In the genomic region with DNA sequence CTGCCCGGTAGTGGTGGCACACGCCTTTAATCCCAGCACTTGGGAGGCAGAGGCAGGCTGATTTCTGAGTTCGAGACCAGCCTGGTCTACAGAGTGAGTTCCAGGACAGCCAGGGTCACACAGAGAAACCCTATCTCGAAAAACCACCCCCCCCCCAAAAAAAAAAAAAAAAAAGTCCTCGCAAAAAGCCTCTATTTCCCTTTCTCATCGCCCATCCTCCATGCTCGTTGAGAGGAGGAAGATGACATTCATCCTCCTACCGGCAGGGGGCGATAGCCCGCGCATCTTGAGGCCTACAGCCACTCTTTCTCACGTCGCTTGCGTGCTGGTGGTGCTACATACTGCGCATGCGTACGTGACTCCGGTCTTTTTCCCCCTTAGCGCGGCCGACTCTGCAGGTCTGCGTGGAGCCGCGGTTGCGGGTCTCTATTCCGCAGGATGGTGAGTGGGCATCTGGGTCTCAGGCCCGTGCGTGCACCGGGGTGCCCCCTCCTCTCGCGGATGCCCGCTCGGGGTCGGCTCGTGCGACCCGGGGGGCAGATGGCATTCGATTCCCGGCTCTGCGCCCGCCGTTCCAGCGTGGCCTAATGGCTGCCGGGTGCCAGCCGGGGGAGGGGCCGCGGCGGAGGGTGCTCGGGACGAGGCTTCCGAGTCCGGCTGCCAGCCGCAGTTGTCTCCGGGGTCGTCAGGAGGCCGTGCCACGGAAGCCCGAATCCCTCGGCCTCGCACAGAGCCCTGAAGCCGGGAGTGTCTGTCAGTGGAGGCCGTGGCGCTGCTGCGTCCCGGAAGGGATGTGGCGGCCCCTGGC, we compare ENCODE assay signal across 8 mouse cellular contexts. TPM values are rescaled to one million over a fixed set of nuclear protein-coding genes. Genes with fewer than 3 reads are reported as not detected.
A peak's percentile ranks its signal among the peaks of the same experiment; 100 is the strongest.
DNase-seq lines count a peak whose midpoint lies in the region; ATAC-seq and TF ChIP-seq lines count a peak whose summit lies in the region.

A gene (plus strand): TSS at position 297 of the 808 bp plus-strand sequence.

- peak; percentile 97 for ATAC-seq in erythroid progenitor cell, adult 5-6 weeks (replicated peaks; ENCODE audit: low FRiP score, poor library complexity, severe bottlenecking)
- ATAC-seq in heart, embryonic 12.5 days (ENCODE audit: insufficient number of reproducible peaks, low FRiP score): peak; percentile 96
- peak; percentile 96 for ATAC-seq in kidney, postnatal 0 days (replicated peaks; ENCODE audit: low FRiP score, low read depth)
- ATAC-seq in liver, embryonic 11.5 days (replicated peaks; ENCODE audit: low FRiP score): peak; percentile 94
- peak; percentile 94 for ATAC-seq in stomach, embryonic 14.5 days (ENCODE audit: insufficient number of reproducible peaks, insufficient read depth, low FRiP score, low read depth)

- DNase-seq in CD4-positive helper T cell, adult 2 months (ENCODE audit: low read depth, low spot score): peak; percentile 96
- DNase-seq in brain, embryonic 18.5 days (ENCODE audit: low read depth, low spot score): peak; percentile 91
- DNase-seq in kidney, postnatal 0 days (ENCODE audit: low spot score): peak; percentile 98
- peak; percentile 93 for DNase-seq in liver, embryonic 11.5 days (ENCODE audit: low spot score)
- peak; percentile 97 for DNase-seq in naive thymus-derived CD4-positive, alpha-beta T cell, adult 2 months (ENCODE audit: low read depth)

- 3% methylated on average over 66 of the region's 66 CpGs for WGBS in heart, embryonic 12.5 days
- WGBS in kidney, postnatal 0 days: 4% methylated on average over 66 of the region's 66 CpGs
- 3% methylated on average over 66 of the region's 66 CpGs for WGBS in liver, embryonic 11.5 days
- WGBS in stomach, embryonic 14.5 days: 4% methylated on average over 66 of the region's 66 CpGs

- H3K27me3 ChIP-seq in heart, embryonic 12.5 days (replicated peaks): no peaks in the 10 kb centered on the region
- no peaks in the 10 kb centered on the region for H3K27me3 ChIP-seq in kidney, postnatal 0 days (ENCODE audit: insufficient read depth, low read length)
- H3K27me3 ChIP-seq in liver, embryonic 11.5 days (replicated peaks; ENCODE audit: control insufficient read depth, insufficient read depth, low read length): no peaks in the 10 kb centered on the region
- H3K27me3 ChIP-seq in stomach, embryonic 14.5 days (ENCODE audit: control insufficient read depth, insufficient read depth, low read length): no peaks in the 10 kb centered on the region

- H3K9ac ChIP-seq in heart, embryonic 12.5 days: peak within 1 kb of the TSS; percentile 96
- H3K9ac ChIP-seq in kidney, postnatal 0 days (ENCODE audit: low read depth, low read length): peak within 1 kb of the TSS; percentile 98
- peak within 1 kb of the TSS; percentile 99 for H3K9ac ChIP-seq in liver, embryonic 11.5 days (ENCODE audit: low read depth, low read length)
- peak within 1 kb of the TSS; percentile 86 for H3K9ac ChIP-seq in stomach, embryonic 14.5 days (replicated peaks; ENCODE audit: low read depth, low read length)

- H3K4me3 ChIP-seq in heart, embryonic 12.5 days: peak within 1 kb of the TSS; percentile 90
- peak within 1 kb of the TSS; percentile 98 for H3K4me3 ChIP-seq in kidney, postnatal 0 days (replicated peaks; ENCODE audit: low read depth, low read length)
- H3K4me3 ChIP-seq in liver, embryonic 11.5 days (ENCODE audit: low read depth, low read length): peak within 1 kb of the TSS; percentile 99
- H3K4me3 ChIP-seq in stomach, embryonic 14.5 days (ENCODE audit: low read depth, low read length): peak within 1 kb of the TSS; percentile 84

- no peaks in the 10 kb centered on the region for H3K9me3 ChIP-seq in heart, embryonic 12.5 days (replicated peaks)
- no peaks in the 10 kb centered on the region for H3K9me3 ChIP-seq in kidney, postnatal 0 days (replicated peaks; ENCODE audit: low read length)
- no peaks in the 10 kb centered on the region for H3K9me3 ChIP-seq in liver, embryonic 11.5 days (ENCODE audit: control insufficient read depth, low read length)
- no peaks in the 10 kb centered on the region for H3K9me3 ChIP-seq in stomach, embryonic 14.5 days (ENCODE audit: control insufficient read depth, low read depth, low read length)

- peaks cover 33% of the 10 kb centered on the region for H3K36me3 ChIP-seq in heart, embryonic 12.5 days
- peaks cover 17% of the 10 kb centered on the region for H3K36me3 ChIP-seq in kidney, postnatal 0 days (ENCODE audit: insufficient read depth, low read length)
- H3K36me3 ChIP-seq in liver, embryonic 11.5 days (ENCODE audit: control insufficient read depth, insufficient read depth, low read length): peaks cover 25% of the 10 kb centered on the region
- peaks cover 32% of the 10 kb centered on the region for H3K36me3 ChIP-seq in stomach, embryonic 14.5 days (ENCODE audit: control insufficient read depth, insufficient read depth, low read length)

- peak within 1 kb of the TSS; percentile 82 for H3K27ac ChIP-seq in heart, embryonic 12.5 days (ENCODE audit: poor library complexity, severe bottlenecking)
- H3K27ac ChIP-seq in kidney, postnatal 0 days: peak within 1 kb of the TSS; percentile 86
- peak within 1 kb of the TSS; percentile 89 for H3K27ac ChIP-seq in liver, embryonic 11.5 days (ENCODE audit: low read depth, low read length)
- H3K27ac ChIP-seq in stomach, embryonic 14.5 days (ENCODE audit: low read length): peak within 1 kb of the TSS; percentile 83

- peak; percentile 98 for TF ChIP-seq CTCF in kidney, postnatal 0 days (IDR thresholded peaks at IDR 0.05; ENCODE audit: low read depth)

- peaks cover 12% of the 10 kb centered on the region; the same call in 1 of the 2 replicates for H3K4me1 ChIP-seq in heart, embryonic 12.5 days (replicated peaks)
- peaks cover 4% of the 10 kb centered on the region; the same call in 1 of the 2 replicates for H3K4me1 ChIP-seq in kidney, postnatal 0 days (replicated peaks; ENCODE audit: insufficient read depth, low read length)
- H3K4me1 ChIP-seq in liver, embryonic 11.5 days (replicated peaks; ENCODE audit: control insufficient read depth, insufficient read depth, low read length): peaks cover 7% of the 10 kb centered on the region
- H3K4me1 ChIP-seq in stomach, embryonic 14.5 days (ENCODE audit: control insufficient read depth, insufficient read depth, low read length): peaks cover 5% of the 10 kb centered on the region; the same call in 1 of the 2 replicates

- peak within 1 kb of the TSS; percentile 75 for H3K4me2 ChIP-seq in heart, embryonic 12.5 days
- peak within 1 kb of the TSS; percentile 55 for H3K4me2 ChIP-seq in kidney, postnatal 0 days (ENCODE audit: low read length)
- peak within 1 kb of the TSS; percentile 63 for H3K4me2 ChIP-seq in liver, embryonic 11.5 days
- H3K4me2 ChIP-seq in stomach, embryonic 14.5 days (replicated peaks; ENCODE audit: low read depth, low read length): peak within 1 kb of the TSS; percentile 66

RNA-seq across cellular contexts. Expression of the gene that starts here (rescaled TPM):
- 117 and 187 TPM in 2 replicates for total RNA-seq in erythroid progenitor cell, adult 5-6 weeks (2015; ENCODE audit: low replicate concordance)
- 70.6 and 101 TPM in 2 replicates for total RNA-seq in erythroid progenitor cell, adult 5-6 weeks (2017; ENCODE audit: low replicate concordance)
- 52.3 and 52.7 TPM in 2 replicates for polyA plus RNA-seq in heart, embryonic 12.5 days (2016; fragmentation: Nextera tagmentation; extraction: Ambion mirVana)
- 66.8 and 70.4 TPM in 2 replicates for polyA plus RNA-seq in kidney, postnatal 0 days (2015; fragmentation: Nextera tagmentation; extraction: Ambion mirVana)
- polyA plus RNA-seq in liver, embryonic 11.5 days (2014; fragmentation: Nextera tagmentation; extraction: Ambion mirVana): 102 and 105 TPM in 2 replicates
- polyA plus RNA-seq in stomach, embryonic 14.5 days (2014; fragmentation: Nextera tagmentation; extraction: Ambion mirVana): 68.7 and 74.2 TPM in 2 replicates

Comparison
In these comparisons a context has a peak if more than half of its experiments do, and no peak if none do; other contexts are left out.
1. Peak in every context shown above with its lines: DNase-seq, ATAC-seq, H3K4me3 ChIP-seq and H3K27ac ChIP-seq.